Mouse (Mus musculus) stomach, postnatal 0 days (tissue): ENCODE data around the gene Ccs.

Source experiments
- CTCF ChIP-seq: IDR thresholded peaks from 2 replicates; pipeline ENCODE4 v1.5.1; 2016; ENCODE audit warnings: antibody characterized with exemption, low read depth, mild to moderate bottlenecking, moderate library complexity
- EP300 ChIP-seq: optimal IDR thresholded peaks from 2 replicates; pipeline ENCODE3; 2016; ENCODE audit warnings: antibody characterized with exemption

- TF ChIP-seq EP300: no peak
- no peak for TF ChIP-seq CTCF
Observed at GRCm38 (mm10) chr19:4782891-4783290, 56.2 kb downstream of the Ccs start.
